Mouse (Mus musculus) heart, embryonic 14.5 days (tissue): ENCODE measurements around the gene Mxi1. TPM values are rescaled to one million over a fixed set of nuclear protein-coding genes. Genes with fewer than 3 reads are reported as not detected.

ENCODE experiments used
- ATAC-seq: fragments of 200-750 bp; cut with Nextera tagmentation; 2 replicates; pipeline ENCODE4 v1.8.0; 2017; ENCODE audit warnings: low read depth, moderate TSS enrichment; ENCODE audit not compliant: insufficient number of reproducible peaks, insufficient read depth, low FRiP score
- H3K27ac ChIP-seq, 2 experiments: fragments of 200-500 bp in 1 of 2; fragments of 300-500 bp in 1 of 2; sonication (generic) in 1 of 2; replicated peaks in 1 of 2; 2 replicates each; pipeline ENCODE4 v1.5.1; 2012 to 2014; ENCODE audit warnings: low read depth in 2 of 2, low read length in 2 of 2, control low read depth in 1 of 2, mild to moderate bottlenecking in 1 of 2, mixed read lengths in 1 of 2; ENCODE audit not compliant: control insufficient read depth in 1 of 2, insufficient read depth in 1 of 2
- H3K27me3 ChIP-seq: fragments of 300-500 bp; sonication (generic); 2 replicates; pipeline ENCODE4 v1.6.1; 2014; ENCODE audit warnings: mild to moderate bottlenecking, low read length, control low read depth; ENCODE audit not compliant: control insufficient read depth, insufficient read depth
- H3K36me3 ChIP-seq: fragments of 300-500 bp; sonication (generic); 2 replicates; pipeline ENCODE4 v1.6.1; 2014; ENCODE audit warnings: mild to moderate bottlenecking, control low read depth, low read length, mixed read lengths; ENCODE audit not compliant: control insufficient read depth, insufficient read depth
- H3K4me1 ChIP-seq, 2 experiments: fragments of 200-500 bp in 1 of 2; fragments of 300-500 bp in 1 of 2; sonication (generic) in 1 of 2; 2 replicates each; pipeline ENCODE4 v1.6.1; 2012 to 2014; ENCODE audit warnings: low read length in 2 of 2, control low read depth in 1 of 2, mixed read lengths in 1 of 2; ENCODE audit not compliant: control insufficient read depth in 2 of 2, insufficient read depth in 2 of 2
- H3K4me2 ChIP-seq: fragments of 300-500 bp; sonication (generic); 2 replicates; pipeline ENCODE4 v1.6.1; 2014; ENCODE audit warnings: mild to moderate bottlenecking, low read length
- H3K4me3 ChIP-seq, 2 experiments: fragments of 200-500 bp in 1 of 2; fragments of 300-500 bp in 1 of 2; sonication (generic) in 1 of 2; 2 replicates each; pipeline ENCODE4 v1.5.1; 2012 to 2014; ENCODE audit warnings: low read length in 2 of 2, mild to moderate bottlenecking in 2 of 2, control low read depth in 1 of 2, low read depth in 1 of 2, moderate library complexity in 1 of 2; ENCODE audit not compliant: control insufficient read depth in 1 of 2, insufficient read depth in 1 of 2
- H3K9ac ChIP-seq: fragments of 300-500 bp; sonication (generic); 2 replicates; pipeline ENCODE4 v1.6.1; 2014; ENCODE audit warnings: mild to moderate bottlenecking, low read length
- H3K9me3 ChIP-seq: fragments of 300-500 bp; sonication (generic); 2 replicates; pipeline ENCODE4 v1.6.1; 2016; ENCODE audit warnings: low read length, control low read depth; ENCODE audit not compliant: control insufficient read depth
- WGBS: fragments of 180-500 bp; shearing (Covaris S2); extraction: QIAGEN DNeasy Blood & Tissue Kit; methylation state at CpG from one replicate; pipeline ENCODE4 v1.1.7; 2014; 5-methylcytosine and 5-hydroxymethylcytosine counted together
- polyA plus RNA-seq: library from polyadenylated mRNA; unstranded; fragments of >200 nt; fragmentation: Nextera tagmentation; extraction: Ambion mirVana; gene quantifications from 2 replicates; pipeline ENCODE4 v1.2.1, GENCODE M21; 2014

Gene Mxi1
- polyA plus RNA-seq, 1 experiment from 2014 or later: 49.7 TPM

DNA sequence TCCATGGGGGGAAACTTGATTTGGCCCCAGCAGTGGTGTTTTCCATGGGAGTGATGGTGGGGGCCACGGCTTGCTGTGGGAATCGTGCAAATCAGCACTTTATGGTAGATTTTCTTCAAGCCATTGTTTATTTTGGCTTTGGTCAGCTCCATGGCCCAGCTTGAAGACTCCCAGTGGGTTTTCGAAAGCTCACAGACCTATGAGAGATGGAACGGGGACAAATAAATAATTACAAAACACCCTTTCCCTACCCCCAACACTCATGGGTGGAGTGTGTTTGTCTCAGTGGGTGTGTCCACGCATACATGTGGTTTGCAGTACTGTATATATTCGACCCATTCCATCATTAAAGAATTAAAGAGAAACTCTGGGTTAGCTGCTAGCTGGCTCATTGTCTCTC lies 3.1 kb upstream of the Mxi1 start:
- Histone ChIP-seq H3K36me3 (no peaks in the 10 kb centered on the region), H3K27ac (no peak overlapping the region), H3K4me1 (no peaks in the 10 kb centered on the region; a peak in 2 of 4 replicates), H3K4me3 (no peak overlapping the region), H3K4me2 (peak overlapping the region; percentile 18; the same call in 1 of the 2 replicates), H3K9ac (no peak overlapping the region), H3K9me3 (no peaks in the 10 kb centered on the region), H3K27me3 (no peaks in the 10 kb centered on the region)
- no peak for ATAC-seq
- 48% methylated on average over 6 of the region's 6 CpGs for WGBS

DNA sequence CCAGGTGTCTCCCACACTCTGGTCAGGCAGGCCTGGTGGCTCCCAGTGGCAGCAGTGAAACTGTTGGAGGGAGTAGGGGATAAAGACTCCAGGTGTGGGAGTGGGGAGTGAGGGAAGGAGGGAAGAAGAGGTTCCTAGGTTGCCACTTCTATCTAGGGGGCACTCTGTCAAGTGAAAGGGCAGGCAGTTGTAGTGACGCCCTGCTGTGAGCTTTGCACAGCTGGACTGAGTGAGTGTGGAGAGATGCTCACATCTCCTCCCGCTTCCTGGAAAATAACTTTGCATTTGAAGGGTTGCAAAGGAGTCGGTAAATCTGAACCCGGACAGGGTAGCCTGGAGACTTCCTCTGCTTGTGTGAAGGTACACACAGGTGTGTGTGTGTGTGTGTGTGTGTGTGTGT lies 687 bp upstream of the Mxi1 start:
- Histone ChIP-seq H3K4me2 (peak overlapping the region; percentile 94; the same call in 1 of the 2 replicates), H3K4me3 (no peak overlapping the region)
- WGBS: 35% methylated on average over 4 of the region's 4 CpGs

DNA sequence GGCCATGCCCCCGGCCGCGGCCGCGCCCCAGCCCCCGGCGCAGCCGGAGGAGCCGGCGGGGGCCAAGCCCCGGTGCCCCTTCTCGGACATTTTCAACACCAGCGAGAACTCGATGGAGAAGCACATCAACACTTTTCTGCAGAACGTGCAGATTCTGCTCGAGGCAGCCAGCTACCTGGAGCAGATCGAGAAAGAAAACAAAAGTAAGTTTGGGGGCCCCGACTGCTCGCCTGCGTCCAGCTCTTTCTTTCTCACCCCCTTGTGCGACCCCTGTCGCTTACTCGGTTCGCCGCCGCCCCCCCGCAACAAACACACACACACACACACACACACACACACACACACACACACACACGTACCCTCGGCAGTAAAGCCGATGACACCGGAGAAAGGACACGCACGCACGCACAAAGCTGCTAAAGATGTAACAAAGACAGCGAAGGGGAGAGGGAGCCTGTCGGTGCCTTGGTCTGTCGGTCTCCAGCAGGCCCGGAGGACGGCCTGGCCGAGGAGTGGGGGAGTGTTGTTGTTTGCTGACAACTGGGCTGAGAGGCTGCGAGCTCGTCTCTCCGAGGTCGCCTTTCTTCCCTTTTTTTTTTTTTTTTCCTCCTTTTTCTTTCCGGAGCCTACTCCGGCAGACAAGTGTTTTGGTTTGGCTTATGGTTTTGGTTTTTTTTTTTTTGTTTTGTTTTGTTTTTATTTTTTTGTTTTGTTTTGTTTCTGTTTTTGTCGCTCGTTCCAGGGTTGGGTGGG lies 629 bp downstream of the Mxi1 start:
- H3K9ac ChIP-seq: peak overlapping the region; percentile 98
- H3K36me3 ChIP-seq: no peaks in the 10 kb centered on the region
- no peaks in the 10 kb centered on the region for H3K9me3 ChIP-seq
- ATAC-seq: no peak
- H3K27ac ChIP-seq: peak overlapping the region; percentile 98 to 99
- H3K27me3 ChIP-seq: no peaks in the 10 kb centered on the region
- H3K4me1 ChIP-seq: peaks cover 10 to 14% of the 10 kb centered on the region in 2 experiments
- peak overlapping the region; percentile 94 for H3K4me2 ChIP-seq
- peak overlapping the region; percentile 70 to 84 for H3K4me3 ChIP-seq
- 0% methylated on average over 47 of the region's 48 CpGs for WGBS

More for the DNA sequence above, 687 bp upstream of the Mxi1 start:
- H3K9me3 ChIP-seq: no peaks in the 10 kb centered on the region
- H3K36me3 ChIP-seq: no peaks in the 10 kb centered on the region
- no peak overlapping the region for H3K9ac ChIP-seq
- ATAC-seq: no peak
- H3K27me3 ChIP-seq: no peaks in the 10 kb centered on the region
- H3K27ac ChIP-seq: no peak overlapping the region
- H3K4me1 ChIP-seq: peaks cover 0 to 3% of the 10 kb centered on the region in 2 experiments

DNA sequence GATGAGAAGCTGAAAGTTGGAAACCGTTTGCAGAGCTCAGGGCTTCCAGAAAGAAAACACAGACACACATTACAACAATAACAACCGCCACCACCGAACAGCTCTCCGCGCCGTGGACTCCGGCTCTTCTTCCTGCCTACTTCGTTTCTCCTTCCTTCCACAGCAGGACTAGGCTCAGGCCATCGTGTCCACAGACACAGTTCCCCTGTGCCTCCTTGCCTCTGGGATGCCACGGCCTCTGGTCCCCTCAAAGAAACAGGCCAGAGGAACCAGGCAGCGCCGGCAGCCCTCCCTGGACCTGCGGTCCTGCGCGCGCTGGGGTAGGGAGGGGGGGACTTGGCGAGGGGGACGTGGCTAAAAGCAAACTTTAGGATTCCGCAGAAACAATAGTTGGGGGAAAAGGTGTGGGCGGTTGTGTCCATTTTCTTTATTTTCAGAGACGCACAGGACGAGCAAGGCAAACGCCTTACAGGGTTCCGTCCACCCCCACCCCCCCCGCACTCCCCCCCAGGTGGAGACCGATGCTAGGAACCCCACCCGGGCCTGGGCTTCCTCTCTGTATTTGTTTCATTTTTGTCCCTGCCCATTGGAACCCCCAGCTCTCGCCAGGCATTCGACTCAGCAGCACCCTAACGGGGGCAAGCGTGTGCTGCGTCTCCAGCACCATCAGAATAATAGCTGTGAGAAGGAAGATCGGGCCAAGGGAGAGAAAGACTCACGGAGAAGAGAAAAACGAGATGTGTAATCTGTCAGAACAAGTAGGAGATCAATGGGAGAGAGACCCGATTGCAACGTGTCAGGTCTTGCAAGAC lies 1.4 kb downstream of the Mxi1 start:
- WGBS: under 1% methylated on average over 36 of the region's 37 CpGs
- no peak for ATAC-seq
- H3K9me3 ChIP-seq: no peaks in the 10 kb centered on the region
- peak overlapping the region; percentile 70 to 84 for H3K4me3 ChIP-seq
- no peaks in the 10 kb centered on the region for H3K27me3 ChIP-seq
- H3K27ac ChIP-seq: peak overlapping the region; percentile 98 to 99
- peaks cover 10 to 14% of the 10 kb centered on the region in 2 experiments for H3K4me1 ChIP-seq
- H3K9ac ChIP-seq: peak overlapping the region; percentile 98
- no peaks in the 10 kb centered on the region for H3K36me3 ChIP-seq
- peak overlapping the region; percentile 94 for H3K4me2 ChIP-seq

DNA sequence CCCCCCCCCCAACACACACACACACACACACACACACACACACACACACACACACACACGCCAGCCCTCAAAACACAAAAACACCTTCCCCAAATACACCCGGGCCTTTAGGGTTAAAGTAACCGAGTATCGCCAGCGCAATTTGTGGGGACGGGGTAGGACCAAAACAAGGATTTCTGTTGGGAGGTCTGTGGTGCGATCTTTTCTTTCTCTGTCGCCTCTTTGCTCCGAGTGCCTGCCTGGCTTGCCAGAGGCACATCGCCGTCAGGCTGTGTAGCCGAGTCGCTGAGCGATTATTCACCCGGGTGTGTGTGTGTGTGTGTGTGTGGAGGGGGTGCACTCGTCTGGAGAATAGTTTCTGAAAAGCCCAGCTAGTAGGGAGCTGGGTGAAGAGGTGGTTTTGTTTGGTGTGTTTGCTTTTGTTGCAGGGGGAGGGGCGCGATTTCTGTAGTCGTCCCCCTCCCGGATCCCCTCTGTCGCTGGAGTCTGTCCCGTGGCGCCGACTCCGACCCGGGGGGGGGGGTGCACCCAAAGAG lies 2.1 kb downstream of the Mxi1 start:
- peak overlapping the region; percentile 98 to 99 for H3K27ac ChIP-seq
- H3K27me3 ChIP-seq: no peaks in the 10 kb centered on the region
- under 1% methylated on average over 26 of the region's 26 CpGs for WGBS
- H3K4me1 ChIP-seq: peaks cover 10 to 14% of the 10 kb centered on the region in 2 experiments
- peak overlapping the region; percentile 70 to 84 for H3K4me3 ChIP-seq
- peak overlapping the region; percentile 98 for H3K9ac ChIP-seq
- H3K4me2 ChIP-seq: peak overlapping the region; percentile 94
- ATAC-seq: peak; percentile 3; the same call in 1 of the 2 replicates
- no peaks in the 10 kb centered on the region for H3K9me3 ChIP-seq
- no peaks in the 10 kb centered on the region for H3K36me3 ChIP-seq

DNA sequence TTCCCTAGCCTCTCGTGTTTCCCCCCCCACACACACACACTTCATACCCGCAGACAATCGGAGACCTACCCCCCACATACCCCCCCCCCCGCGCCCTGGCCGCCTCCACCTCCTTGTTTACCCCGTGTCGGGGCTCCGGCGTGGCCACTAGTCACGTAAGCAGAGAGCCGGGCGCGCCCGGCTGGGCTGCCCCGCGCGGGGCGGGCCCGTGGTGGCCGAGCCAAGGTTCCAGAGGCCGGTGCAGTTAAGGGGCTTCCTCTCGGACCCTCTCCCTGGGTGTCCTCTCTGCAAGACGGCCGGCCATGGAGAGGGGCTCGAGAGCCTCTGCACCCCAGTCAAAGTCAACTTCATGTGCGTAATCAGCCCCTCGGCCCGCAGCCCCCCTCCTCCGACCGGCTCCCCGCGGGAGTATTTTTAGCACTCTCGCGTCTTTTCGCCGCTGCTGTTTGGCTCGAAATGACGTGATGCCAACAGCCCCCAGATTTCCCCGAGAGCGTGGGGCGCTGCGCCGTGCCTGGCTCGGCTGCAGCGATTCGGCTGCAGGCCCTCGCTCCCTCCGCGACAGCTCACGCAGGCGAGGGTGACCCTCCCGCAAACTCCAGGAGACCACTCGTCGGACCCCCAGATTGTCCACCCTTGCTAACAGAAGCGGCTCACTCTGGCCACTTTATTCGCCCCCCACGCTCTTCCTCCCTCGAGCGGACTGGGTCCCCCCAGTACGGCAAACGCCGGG lies 2.8 kb downstream of the Mxi1 start:
- Histone ChIP-seq H3K4me1 (peaks cover 12 to 19% of the 10 kb centered on the region in 2 experiments), H3K9me3 (no peaks in the 10 kb centered on the region)
- WGBS: under 1% methylated on average over 63 of the region's 63 CpGs

More for the DNA sequence above, 2.8 kb downstream of the Mxi1 start:
- Histone ChIP-seq H3K27ac (peak overlapping the region; percentile 98 to 99), H3K36me3 (no peaks in the 10 kb centered on the region), H3K27me3 (no peaks in the 10 kb centered on the region), H3K4me3 (peak overlapping the region; percentile 70 to 84), H3K4me2 (peak overlapping the region; percentile 94), H3K9ac (peak overlapping the region; percentile 98)
- peak; percentile 18 for ATAC-seq
